31 mouse cellular contexts compared by ENCODE assay signal in genomic region chr19:37669486-37669885, GRCm38 (mm10). TPM values are rescaled to one million over a fixed set of nuclear protein-coding genes. Genes with fewer than 3 reads are reported as not detected.
DNase-seq lines count a peak whose midpoint lies in the region; ATAC-seq lines count a peak whose summit lies in the region.
"Had no signal": no experiment of that assay in that cellular context is flagged by ENCODE, and none has a peak within 500 bp of the region (broad histone marks: within the 10 kb centered on the region; RNA-seq: fewer than 3 reads in every experiment).

No protein-coding gene starts in this region.

- no peak for ATAC-seq in liver, embryonic 13.5 days (ENCODE audit: low read depth)
- ATAC-seq in liver, embryonic 11.5 days (replicated peaks; ENCODE audit: low FRiP score), result no peak
- ATAC-seq: forebrain, embryonic 15.5 days; Patski had no signal

- H3K4me2 ChIP-seq in liver, embryonic 13.5 days, result no peak overlapping the region
- H3K4me2 ChIP-seq in liver, embryonic 11.5 days, result no peak overlapping the region
- H3K4me2 ChIP-seq: embryonic facial prominence, embryonic 12.5 days; embryonic facial prominence, embryonic 15.5 days; forebrain, embryonic 12.5 days; forebrain, embryonic 15.5 days; heart, embryonic 13.5 days; hindbrain, embryonic 12.5 days; hindbrain, embryonic 15.5 days had no signal

- 82% methylated on average over 5 of the region's 5 CpGs for WGBS in liver, embryonic 13.5 days (ENCODE audit: insufficient replicate concordance)
- 85% methylated on average over 5 of the region's 5 CpGs for WGBS in liver, embryonic 11.5 days

- H3K27ac ChIP-seq in liver, embryonic 13.5 days, result 0 out of 2 replicates have a peak overlapping the region, but pooled peaks have one; percentile 11
- H3K27ac ChIP-seq in liver, embryonic 11.5 days (ENCODE audit: low read depth, low read length), result no peak overlapping the region
- H3K27ac ChIP-seq: embryonic facial prominence, embryonic 12.5 days; embryonic facial prominence, embryonic 15.5 days; forebrain, embryonic 12.5 days; forebrain, embryonic 15.5 days; heart, adult 2 months; heart, embryonic 10.5 days; heart, embryonic 13.5 days; hindbrain, embryonic 12.5 days; hindbrain, embryonic 15.5 days had no signal

- H3K27me3 ChIP-seq in liver, embryonic 13.5 days, result no peaks in the 10 kb centered on the region
- H3K27me3 ChIP-seq in liver, embryonic 11.5 days (replicated peaks; ENCODE audit: control insufficient read depth, insufficient read depth, low read length), result no peaks in the 10 kb centered on the region
- H3K27me3 ChIP-seq: CH12.LX; embryonic facial prominence, embryonic 12.5 days; embryonic facial prominence, embryonic 15.5 days; forebrain, embryonic 12.5 days; forebrain, embryonic 15.5 days; heart, embryonic 13.5 days; hindbrain, embryonic 12.5 days; hindbrain, embryonic 15.5 days; Patski had no signal

- no peaks in the 10 kb centered on the region for H3K9me3 ChIP-seq in liver, embryonic 13.5 days (replicated peaks)
- no peaks in the 10 kb centered on the region for H3K9me3 ChIP-seq in liver, embryonic 11.5 days (ENCODE audit: control insufficient read depth, low read length)
- H3K9me3 ChIP-seq: embryonic facial prominence, embryonic 12.5 days; embryonic facial prominence, embryonic 15.5 days; forebrain, embryonic 12.5 days; forebrain, embryonic 15.5 days; G1E; heart, embryonic 10.5 days; heart, embryonic 13.5 days; hindbrain, embryonic 12.5 days; hindbrain, embryonic 15.5 days had no signal

- H3K36me3 ChIP-seq in liver, embryonic 13.5 days, result peaks cover 7% of the 10 kb centered on the region; the same call in 1 of the 2 replicates
- no peaks in the 10 kb centered on the region for H3K36me3 ChIP-seq in liver, embryonic 11.5 days (ENCODE audit: control insufficient read depth, insufficient read depth, low read length)
- H3K36me3 ChIP-seq: embryonic facial prominence, embryonic 12.5 days; embryonic facial prominence, embryonic 15.5 days; forebrain, embryonic 12.5 days; forebrain, embryonic 15.5 days; heart, embryonic 10.5 days; heart, embryonic 13.5 days; hindbrain, embryonic 12.5 days; hindbrain, embryonic 15.5 days had no signal

- intact Hi-C loops in heart, postnatal 14 days (cut with DNase I), result no loop called here

- H3K9ac ChIP-seq in liver, embryonic 13.5 days, result no peak overlapping the region
- no peak overlapping the region for H3K9ac ChIP-seq in liver, embryonic 11.5 days (ENCODE audit: low read depth, low read length)
- H3K9ac ChIP-seq: embryonic facial prominence, embryonic 12.5 days; embryonic facial prominence, embryonic 15.5 days; forebrain, embryonic 12.5 days; forebrain, embryonic 15.5 days; heart, embryonic 13.5 days; hindbrain, embryonic 12.5 days; hindbrain, embryonic 15.5 days had no signal

- H3K4me1 ChIP-seq in liver, embryonic 13.5 days (replicated peaks), result peaks cover 40% of the 10 kb centered on the region
- H3K4me1 ChIP-seq in liver, embryonic 11.5 days (replicated peaks; ENCODE audit: control insufficient read depth, insufficient read depth, low read length), result peaks cover 9% of the 10 kb centered on the region
- H3K4me1 ChIP-seq: embryonic facial prominence, embryonic 15.5 days; forebrain, embryonic 15.5 days; heart, embryonic 10.5 days; heart, embryonic 13.5 days; hindbrain, embryonic 15.5 days had no signal

- DNase-seq in heart, adult 11 months, result peak; percentile 40
- no peak for DNase-seq in heart, postnatal 14 days
- no peak for DNase-seq in liver, embryonic 13.5 days
- no peak for DNase-seq in liver, embryonic 11.5 days (ENCODE audit: low spot score)
- peak; percentile 41 for DNase-seq in yolk sac, embryonic 10.5 days (ENCODE audit: low spot score)
- no peak for DNase-seq in B cell, adult 2 months
- DNase-seq: adrenal gland, postnatal 10 days; adrenal gland, postnatal 36 days; cerebellum, adult 2 months; cerebellum, adult 9-11 months; cerebellum, postnatal 25 days; gastrocnemius, postnatal 25 days; heart, adult 2 months had no signal

- no peak overlapping the region for H3K4me3 ChIP-seq in liver, embryonic 13.5 days (replicated peaks)
- H3K4me3 ChIP-seq in liver, embryonic 11.5 days (ENCODE audit: low read depth, low read length), result no peak overlapping the region
- H3K4me3 ChIP-seq: embryonic facial prominence, embryonic 12.5 days; embryonic facial prominence, embryonic 15.5 days; erythroblast, embryonic 14.5 days; forebrain, embryonic 12.5 days; forebrain, embryonic 15.5 days; heart, adult 2 months; heart, embryonic 10.5 days; heart, embryonic 13.5 days; hindbrain, embryonic 12.5 days; hindbrain, embryonic 15.5 days had no signal

RNA-seq across cellular contexts. Expression of gene Cyp26c1, which starts 15.9 kb away (rescaled TPM):
- under 1 TPM in 1 of 2 experiments, not detected in 1; 0.12 TPM for total RNA-seq in heart, postnatal 14 days (2021)
- not detected in 2 replicates for polyA plus RNA-seq in liver, embryonic 13.5 days (2015; fragmentation: Nextera tagmentation; extraction: Ambion mirVana)
- polyA plus RNA-seq in liver, embryonic 11.5 days (2014; fragmentation: Nextera tagmentation; extraction: Ambion mirVana), result 0.10 TPM in 2 replicates
- total RNA-seq: adrenal gland, adult 18-20 months; adrenal gland, postnatal 36 days; CH12.LX; common myeloid progenitor, adult 5-6 weeks; gastrocnemius, adult 8-10 months; heart, adult 2 months; heart, postnatal 25 days; hematopoietic stem cell, adult 5-6 weeks had no signal
- polyA plus RNA-seq: cerebellum, adult 2 months; erythroblast, embryonic 14.5 days; forebrain, embryonic 12.5 days; forebrain, embryonic 15.5 days; heart, adult 2 months; heart, embryonic 13.5 days; heart, embryonic 16.5 days; hindbrain, embryonic 15.5 days had no signal

RNA-seq across cellular contexts. Expression of gene Cyp26a1, which starts 28.1 kb away (rescaled TPM):
- under 1 TPM in 1 of 2 experiments, not detected in 1; 0.31 TPM for total RNA-seq in heart, postnatal 14 days (2021)
- polyA plus RNA-seq in liver, embryonic 13.5 days (2015; fragmentation: Nextera tagmentation; extraction: Ambion mirVana), result 0.16 and 0.27 TPM in 2 replicates
- 0.58 and 0.63 TPM in 2 replicates for polyA plus RNA-seq in liver, embryonic 11.5 days (2014; fragmentation: Nextera tagmentation; extraction: Ambion mirVana)
- total RNA-seq: adrenal gland, adult 18-20 months; adrenal gland, postnatal 36 days; common myeloid progenitor, adult 5-6 weeks; hematopoietic stem cell, adult 5-6 weeks had no signal
- polyA plus RNA-seq: cerebellum, adult 2 months; erythroblast, embryonic 14.5 days; forebrain, embryonic 15.5 days had no signal

Comparison
In these comparisons a context has a peak if more than half of its experiments do, and no peak if none do; other contexts are left out.
1. DNase-seq: peak in heart, adult 11 months (single experiment) and yolk sac, embryonic 10.5 days (single experiment); none in heart, postnatal 14 days (0 of 2), liver, embryonic 13.5 days (single experiment), liver, embryonic 11.5 days (single experiment) and B cell, adult 2 months (0 of 2).